In the genomic region with DNA sequence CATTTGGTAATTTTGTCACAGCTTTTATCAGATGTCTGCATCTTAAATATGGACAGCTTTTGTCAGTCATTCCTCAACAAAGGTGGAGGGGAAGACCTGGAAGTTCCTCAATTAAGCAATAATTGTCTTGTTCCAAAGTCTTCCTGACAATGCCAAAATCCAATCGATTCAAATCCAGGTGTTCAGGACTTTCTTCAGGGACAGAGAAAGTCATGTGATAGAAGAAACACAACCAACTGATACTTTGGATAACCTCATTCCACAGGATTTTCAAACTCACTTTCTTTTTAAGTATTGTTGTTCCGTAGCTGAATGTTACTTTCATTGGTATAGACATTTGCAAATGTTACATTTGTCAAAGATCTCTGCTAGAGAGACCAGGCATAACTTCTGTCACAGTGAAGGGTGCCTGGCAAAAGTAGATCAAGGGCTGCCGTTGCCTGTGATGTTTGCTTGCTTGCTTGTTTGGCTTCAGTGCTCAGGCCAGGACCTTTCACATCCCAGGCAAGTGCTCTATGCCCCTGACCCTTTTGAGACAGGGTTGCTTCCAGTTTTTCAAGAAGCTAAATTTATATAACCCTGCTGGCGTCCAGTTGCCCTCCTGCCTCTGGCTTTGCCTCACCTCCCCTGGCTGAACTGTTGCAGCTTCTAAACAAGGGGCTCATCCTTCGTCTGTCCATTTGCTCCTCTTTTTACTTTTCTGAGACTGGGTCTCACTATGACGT, we compare ENCODE assay signal across 21 mouse cellular contexts. TPM values are rescaled to one million over a fixed set of nuclear protein-coding genes. Genes with fewer than 3 reads are reported as not detected.
A peak's percentile ranks its signal among the peaks of the same experiment; 100 is the strongest.
DNase-seq lines count a peak whose midpoint lies in the region; ATAC-seq and TF ChIP-seq lines count a peak whose summit lies in the region.
"Had no signal": no experiment of that assay in that cellular context is flagged by ENCODE, and none has a peak within 500 bp of the region (broad histone marks: within the 10 kb centered on the region; RNA-seq: fewer than 3 reads in every experiment).

No protein-coding gene starts in this region.

- peak; percentile 40 for DNase-seq in forebrain, embryonic 11.5 days (ENCODE audit: low spot score)
- DNase-seq in forebrain, embryonic 10.5 days (ENCODE audit: extremely low spot score, low spot score) = no peak
- DNase-seq in liver, adult 2 months (ENCODE audit: extremely low read depth, low read depth, low spot score) = peak; percentile 95
- DNase-seq in liver = no peak
- DNase-seq in liver, embryonic 13.5 days = no peak
- DNase-seq in cerebellum, adult 9-11 months = no peak
- DNase-seq: adrenal gland, postnatal 10 days; B cell, adult 2 months; cerebellum, adult 11-12 months; cerebellum, adult 9-10 months; cerebellum, postnatal 36 days; gastrocnemius, adult 2 months; gastrocnemius, postnatal 25 days; heart, adult 18-20 months; heart, postnatal 10 days had no signal

- no peaks in the 10 kb centered on the region for H3K79me2 ChIP-seq in liver, adult 2 months (ENCODE audit: control insufficient read depth, insufficient read depth, low read length)

- ATAC-seq in forebrain, embryonic 11.5 days (replicated peaks; ENCODE audit: low FRiP score) = no peak
- ATAC-seq in liver, embryonic 13.5 days (ENCODE audit: low read depth) = peak; percentile 34; the same call in 1 of the 2 replicates
- ATAC-seq in hindbrain, embryonic 16.5 days = no peak
- ATAC-seq: CD4-positive, CD25-positive, alpha-beta regulatory T cell, adult 4 months; forebrain, embryonic 14.5 days had no signal

- H3K27ac ChIP-seq in forebrain, embryonic 11.5 days (ENCODE audit: low read depth, low read length) = no peak overlapping the region
- no peak overlapping the region for H3K27ac ChIP-seq in forebrain, embryonic 10.5 days
- peak overlapping the region; percentile 83 for H3K27ac ChIP-seq in liver, adult 2 months (replicated peaks; ENCODE audit: insufficient read depth, low read depth, low read length)
- H3K27ac ChIP-seq in liver, embryonic 13.5 days = peak overlapping the region; percentile 11
- H3K27ac ChIP-seq in hindbrain, embryonic 16.5 days (ENCODE audit: low read depth, low read length) = no peak overlapping the region
- H3K27ac ChIP-seq: embryonic facial prominence, embryonic 13.5 days; gastrocnemius, adult 2 months; heart, embryonic 10.5 days; hindbrain, embryonic 13.5 days had no signal

- no peak overlapping the region for H3K4me2 ChIP-seq in forebrain, embryonic 11.5 days (ENCODE audit: low read depth, low read length, severe bottlenecking)
- no peak overlapping the region for H3K4me2 ChIP-seq in liver, embryonic 13.5 days
- no peak overlapping the region for H3K4me2 ChIP-seq in hindbrain, embryonic 16.5 days (ENCODE audit: low read length)
- H3K4me2 ChIP-seq: embryonic facial prominence, embryonic 13.5 days; hindbrain, embryonic 13.5 days had no signal

- H3K4me1 ChIP-seq in forebrain, embryonic 11.5 days (replicated peaks; ENCODE audit: control insufficient read depth, insufficient read depth, low read length) = no peaks in the 10 kb centered on the region
- H3K4me1 ChIP-seq in forebrain, embryonic 10.5 days = peaks cover 26% of the 10 kb centered on the region
- peaks cover 17% of the 10 kb centered on the region for H3K4me1 ChIP-seq in liver, adult 2 months (ENCODE audit: control insufficient read depth, insufficient read depth, low read length)
- peaks cover 22% of the 10 kb centered on the region for H3K4me1 ChIP-seq in liver, embryonic 13.5 days (replicated peaks)
- no peaks in the 10 kb centered on the region for H3K4me1 ChIP-seq in hindbrain, embryonic 16.5 days (ENCODE audit: control insufficient read depth, insufficient read depth, low read depth, low read length)
- H3K4me1 ChIP-seq: hindbrain, embryonic 13.5 days had no signal

- H3K9ac ChIP-seq in forebrain, embryonic 11.5 days (ENCODE audit: low read length) = no peak overlapping the region
- peak overlapping the region; percentile 30 for H3K9ac ChIP-seq in liver, adult 2 months (ENCODE audit: low read depth, low read length)
- no peak overlapping the region for H3K9ac ChIP-seq in liver, embryonic 13.5 days
- no peak overlapping the region for H3K9ac ChIP-seq in hindbrain, embryonic 16.5 days (ENCODE audit: low read depth, low read length)
- H3K9ac ChIP-seq: embryonic facial prominence, embryonic 13.5 days; hindbrain, embryonic 13.5 days had no signal

- no peaks in the 10 kb centered on the region for H3K27me3 ChIP-seq in forebrain, embryonic 11.5 days (ENCODE audit: control insufficient read depth, insufficient read depth, low read length)
- 0 out of 2 replicates have a peak, but pooled peaks cover 11% of the 10 kb centered on the region for H3K27me3 ChIP-seq in forebrain, embryonic 10.5 days (ENCODE audit: poor library complexity, severe bottlenecking)
- no peaks in the 10 kb centered on the region for H3K27me3 ChIP-seq in liver, adult 2 months (ENCODE audit: control insufficient read depth, insufficient read depth, low read length)
- H3K27me3 ChIP-seq in liver, embryonic 13.5 days = 0 out of 2 replicates have a peak, but pooled peaks cover 11% of the 10 kb centered on the region
- no peaks in the 10 kb centered on the region for H3K27me3 ChIP-seq in hindbrain, embryonic 16.5 days (replicated peaks; ENCODE audit: control insufficient read depth, insufficient read depth, low read length)
- H3K27me3 ChIP-seq: hindbrain, embryonic 13.5 days had no signal

- TF ChIP-seq CTCF in liver, adult 2 months (IDR thresholded peaks at IDR 0.05; ENCODE audit: low read depth, low read length) = no peak

- H3K36me3 ChIP-seq in forebrain, embryonic 11.5 days (ENCODE audit: control insufficient read depth, insufficient read depth, low read length) = no peaks in the 10 kb centered on the region
- H3K36me3 ChIP-seq in forebrain, embryonic 10.5 days (replicated peaks) = no peaks in the 10 kb centered on the region
- H3K36me3 ChIP-seq in liver, adult 2 months (ENCODE audit: control insufficient read depth, insufficient read depth, low read length) = no peaks in the 10 kb centered on the region
- H3K36me3 ChIP-seq in liver, embryonic 13.5 days = no peaks in the 10 kb centered on the region
- no peaks in the 10 kb centered on the region for H3K36me3 ChIP-seq in hindbrain, embryonic 16.5 days (ENCODE audit: control insufficient read depth, insufficient read depth, low read length)
- H3K36me3 ChIP-seq: embryonic facial prominence, embryonic 13.5 days; heart, embryonic 10.5 days; hindbrain, embryonic 13.5 days had no signal

- no peak for TF ChIP-seq POLR2A in liver, adult 2 months (IDR thresholded peaks at IDR 0.05; ENCODE audit: extremely low read depth, insufficient read depth, low read length)

- H3K9me3 ChIP-seq in forebrain, embryonic 11.5 days (ENCODE audit: control insufficient read depth, low read length) = no peaks in the 10 kb centered on the region
- no peaks in the 10 kb centered on the region for H3K9me3 ChIP-seq in forebrain, embryonic 10.5 days
- H3K9me3 ChIP-seq in liver, embryonic 13.5 days (replicated peaks) = no peaks in the 10 kb centered on the region
- no peaks in the 10 kb centered on the region for H3K9me3 ChIP-seq in hindbrain, embryonic 16.5 days (ENCODE audit: control insufficient read depth, low read length)
- H3K9me3 ChIP-seq: embryonic facial prominence, embryonic 13.5 days; heart, embryonic 10.5 days; hindbrain, embryonic 13.5 days had no signal

- no peak overlapping the region for H3K4me3 ChIP-seq in forebrain, embryonic 11.5 days (ENCODE audit: low read depth, low read length)
- no peak overlapping the region for H3K4me3 ChIP-seq in forebrain, embryonic 10.5 days
- H3K4me3 ChIP-seq in liver, adult 2 months (ENCODE audit: insufficient read depth, low read depth, low read length) = no peak overlapping the region
- H3K4me3 ChIP-seq in liver, embryonic 13.5 days (replicated peaks) = no peak overlapping the region
- H3K4me3 ChIP-seq in hindbrain, embryonic 16.5 days (ENCODE audit: low read length) = no peak overlapping the region
- H3K4me3 ChIP-seq: embryonic facial prominence, embryonic 13.5 days; gastrocnemius, adult 2 months; heart, embryonic 10.5 days; hindbrain, embryonic 13.5 days had no signal

- 53% methylated on average over 6 of the region's 6 CpGs for WGBS in forebrain, embryonic 11.5 days
- 57% methylated on average over 6 of the region's 6 CpGs for WGBS in forebrain, embryonic 10.5 days
- WGBS in liver, adult 2 months = 13% methylated on average over 6 of the region's 6 CpGs
- 49% methylated on average over 6 of the region's 6 CpGs for WGBS in liver, embryonic 13.5 days (ENCODE audit: insufficient replicate concordance)
- 69% methylated on average over 6 of the region's 6 CpGs for WGBS in hindbrain, embryonic 16.5 days

RNA-seq across cellular contexts. Expression of a gene that starts 10.8 kb away (rescaled TPM):
- polyA plus RNA-seq in forebrain, embryonic 11.5 days (2014; fragmentation: Nextera tagmentation; extraction: Ambion mirVana) = 19.4 and 21.9 TPM in 2 replicates
- polyA plus RNA-seq in forebrain, embryonic 10.5 days (2016; fragmentation: Nextera tagmentation; extraction: Ambion mirVana) = 9.1 and 9.5 TPM in 2 replicates
- total RNA-seq in liver, adult 2 months (2014; rRNA removed) = 149 and 170 TPM in 2 replicates
- 75.3 and 80.3 TPM in 2 replicates for polyA plus RNA-seq in liver, adult 2 months (2012; rRNA removed)
- polyA plus RNA-seq in liver, embryonic 13.5 days (2015; fragmentation: Nextera tagmentation; extraction: Ambion mirVana) = 13.6 and 15.6 TPM in 2 replicates
- 6.3 and 6.7 TPM in 2 replicates for polyA plus RNA-seq in hindbrain, embryonic 16.5 days (2015; fragmentation: Nextera tagmentation; extraction: Ambion mirVana)

Comparison
In these comparisons a context has a peak if more than half of its experiments do, and no peak if none do; other contexts are left out.
1. DNase-seq: peak in forebrain, embryonic 11.5 days (single experiment) and liver, adult 2 months (single experiment); none in forebrain, embryonic 10.5 days (single experiment), liver (single experiment), liver, embryonic 13.5 days (single experiment) and cerebellum, adult 9-11 months (single experiment).
2. H3K27ac ChIP-seq: peak in liver, adult 2 months (single experiment) and liver, embryonic 13.5 days (single experiment); none in forebrain, embryonic 11.5 days (single experiment), forebrain, embryonic 10.5 days (single experiment) and hindbrain, embryonic 16.5 days (single experiment).